Mouse (Mus musculus) ES-E14 (cell line): ENCODE data around the gene Rptor. TPM values are rescaled to one million over a fixed set of nuclear protein-coding genes. Genes with fewer than 3 reads are reported as not detected.

Experiments
- DNase-seq: peaks from one replicate; pipeline ENCODE4 v3.0.0-alpha.2; 2013; ENCODE audit warnings: low read depth, low spot score
- H3K27ac ChIP-seq: 2 replicates; pipeline ENCODE4 v1.5.1; 2012; ENCODE audit warnings: low read depth, mild to moderate bottlenecking, low read length, moderate library complexity, mixed read lengths; ENCODE audit not compliant: poor library complexity, insufficient read depth, severe bottlenecking
- H3K36me3 ChIP-seq: 2 replicates; pipeline ENCODE4 v1.6.1; 2012; ENCODE audit warnings: mild to moderate bottlenecking, low read length, moderate library complexity, mixed read lengths; ENCODE audit not compliant: control insufficient read depth, poor library complexity, insufficient read depth, severe bottlenecking
- H3K4me1 ChIP-seq, 2 experiments: fragments of 150-350 bp in 1 of 2; sonication (generic) in 1 of 2; 2 replicates each; pipeline ENCODE4 v1.6.1; 2012; ENCODE audit warnings: low read length in 2 of 2, mild to moderate bottlenecking in 1 of 2, mixed read lengths in 1 of 2; ENCODE audit not compliant: control insufficient read depth in 2 of 2, insufficient read depth in 2 of 2, poor library complexity in 1 of 2
- H3K4me3 ChIP-seq, 2 experiments: fragments of 150-350 bp in 1 of 2; sonication (generic) in 1 of 2; 2 replicates each; pipeline ENCODE4 v1.5.1; 2012; ENCODE audit warnings: low read length in 2 of 2, low read depth in 1 of 2, mild to moderate bottlenecking in 1 of 2, mixed read lengths in 1 of 2; ENCODE audit not compliant: insufficient read depth in 1 of 2, poor library complexity in 1 of 2, severe bottlenecking in 1 of 2
- H3K9ac ChIP-seq: 2 replicates; pipeline ENCODE4 v1.6.1; 2012; ENCODE audit warnings: low read depth, mild to moderate bottlenecking, low read length, mixed read lengths; ENCODE audit not compliant: poor library complexity, insufficient read depth, severe bottlenecking
- H3K9me3 ChIP-seq: fragments of 150-350 bp; sonication (generic); 2 replicates; pipeline ENCODE4 v1.6.1; 2012; ENCODE audit warnings: low read depth, mild to moderate bottlenecking, low read length; ENCODE audit not compliant: control insufficient read depth, insufficient read depth
- CHD2 ChIP-seq: IDR thresholded peaks from 2 replicates; pipeline ENCODE4 v1.6.1; 2014; ENCODE audit warnings: mild to moderate bottlenecking, low read depth, low read length, inconsistent platforms
- HCFC1 ChIP-seq: IDR thresholded peaks from 2 replicates; pipeline ENCODE4 v1.6.1; 2012; ENCODE audit warnings: low read length, inconsistent platforms, borderline replicate concordance; ENCODE audit not compliant: insufficient read depth
- MAFK ChIP-seq: IDR thresholded peaks from 2 replicates; pipeline ENCODE4 v1.6.1; 2014; ENCODE audit warnings: mild to moderate bottlenecking, low read depth, low read length, inconsistent platforms; ENCODE audit not compliant: insufficient read depth
- ZC3H11A ChIP-seq: IDR thresholded peaks from 2 replicates; pipeline ENCODE4 v1.6.1; 2012; ENCODE audit warnings: low read depth, mild to moderate bottlenecking, inconsistent platforms, low read length, borderline replicate concordance
- ZNF384 ChIP-seq: IDR thresholded peaks from 2 replicates; pipeline ENCODE4 v1.6.1; 2012; ENCODE audit warnings: low read depth, low read length, inconsistent platforms
- in situ Hi-C, 2 experiments: fragments of 600-800 bp; cut with MboI; formaldehyde crosslinking; loops; one replicate each; pipeline ENCODE4 v1.15.1; 2025; ENCODE audit warnings: low sequenced_read_pairs in 2 of 2, inconsistent platforms in 1 of 2; ENCODE audit not compliant: unreplicated experiment in 2 of 2
- total RNA-seq: library from RNA; depleted of rRNA; stranded (reverse); fragments of 300-350 nt; gene quantifications from 2 replicates; pipeline ENCODE4 v1.2.3, GENCODE M21; 2012

Gene Rptor
- total RNA-seq, 1 experiment, result 59.7 TPM

DNA sequence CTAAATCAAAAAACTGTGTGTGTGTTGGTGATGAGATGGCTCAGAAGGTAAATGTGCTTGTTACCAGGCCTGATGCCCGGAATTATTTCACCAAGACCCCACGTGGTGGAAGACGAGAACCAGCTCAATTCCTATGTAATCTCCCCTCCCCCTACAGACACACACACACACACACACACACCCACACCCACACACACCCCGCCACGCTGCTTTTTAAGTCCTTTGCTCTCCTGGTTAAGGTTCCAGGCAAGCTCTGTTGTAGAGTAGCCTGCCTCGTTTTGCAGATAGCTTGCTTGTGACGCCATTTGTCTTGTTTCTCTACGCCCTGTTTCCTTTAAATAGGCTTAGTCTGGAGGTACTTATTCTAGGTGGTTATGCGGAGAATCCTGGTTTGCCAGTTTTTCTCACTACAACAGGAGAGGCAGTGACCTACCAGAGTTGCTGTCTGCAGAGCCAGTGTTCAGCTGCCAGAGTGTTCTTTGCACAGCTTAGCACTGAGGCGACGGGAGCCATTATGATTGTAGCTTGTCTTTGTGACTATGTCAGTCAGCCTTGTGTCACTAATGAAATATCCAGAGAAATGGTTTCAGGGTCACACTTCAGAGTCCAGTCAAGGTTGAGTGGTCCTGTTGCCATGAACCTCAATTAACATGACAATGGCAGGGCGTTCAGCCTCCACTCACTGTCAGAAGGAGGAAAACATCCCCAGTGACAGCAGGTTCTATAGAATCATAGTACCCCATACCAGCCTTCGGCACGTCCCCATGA is 42.1 kb downstream of the Rptor start:
- H3K4me3 ChIP-seq, result no peak overlapping the region
- H3K9me3 ChIP-seq, result no peaks in the 10 kb centered on the region
- H3K27ac ChIP-seq, result no peak overlapping the region
- no peak overlapping the region for H3K9ac ChIP-seq
- TF ChIP-seq HCFC1, result no peak
- 0 out of 2 replicates have a peak, but pooled peaks have one; percentile 9 for TF ChIP-seq ZNF384
- no peak for TF ChIP-seq ZC3H11A
- TF ChIP-seq CHD2, result no peak
- no peaks in the 10 kb centered on the region for H3K36me3 ChIP-seq
- H3K4me1 ChIP-seq, result peaks cover 14 to 21% of the 10 kb centered on the region in 2 experiments
- in situ Hi-C loops, result no loop called here
- DNase-seq, result peak; percentile 22

DNA sequence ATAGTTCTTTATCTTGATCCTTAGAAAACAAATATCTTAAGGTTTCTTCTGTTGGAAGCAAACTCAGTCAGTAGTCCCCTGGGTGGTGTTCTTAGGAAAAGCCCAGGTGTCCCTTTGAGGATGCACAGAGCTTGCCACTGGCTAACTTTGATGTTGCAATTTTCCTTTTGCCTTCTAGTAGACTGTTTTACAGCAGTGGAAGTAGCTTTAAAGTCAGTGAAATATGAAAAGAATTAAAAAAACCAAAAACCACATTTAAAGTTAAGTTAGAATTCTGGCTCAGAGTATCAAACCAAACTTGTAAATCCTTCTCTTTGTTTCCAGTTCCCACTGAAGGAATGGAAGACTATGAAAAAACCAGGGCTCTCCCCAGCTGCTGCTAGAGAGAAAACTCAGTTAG is 47.8 kb downstream of the Rptor start:
- H3K9me3 ChIP-seq, result no peaks in the 10 kb centered on the region
- no peak overlapping the region for H3K27ac ChIP-seq
- peaks cover 2 to 10% of the 10 kb centered on the region in 2 experiments; a peak in 2 of 4 replicates for H3K4me1 ChIP-seq
- no peaks in the 10 kb centered on the region for H3K36me3 ChIP-seq
- TF ChIP-seq ZNF384 (no peak), ZC3H11A (no peak), CHD2 (no peak), HCFC1 (no peak), MAFK (no peak)
- H3K4me3 ChIP-seq, result no peak overlapping the region
- DNase-seq, result no peak
- in situ Hi-C loops, result no loop called here
- no peak overlapping the region for H3K9ac ChIP-seq

DNA sequence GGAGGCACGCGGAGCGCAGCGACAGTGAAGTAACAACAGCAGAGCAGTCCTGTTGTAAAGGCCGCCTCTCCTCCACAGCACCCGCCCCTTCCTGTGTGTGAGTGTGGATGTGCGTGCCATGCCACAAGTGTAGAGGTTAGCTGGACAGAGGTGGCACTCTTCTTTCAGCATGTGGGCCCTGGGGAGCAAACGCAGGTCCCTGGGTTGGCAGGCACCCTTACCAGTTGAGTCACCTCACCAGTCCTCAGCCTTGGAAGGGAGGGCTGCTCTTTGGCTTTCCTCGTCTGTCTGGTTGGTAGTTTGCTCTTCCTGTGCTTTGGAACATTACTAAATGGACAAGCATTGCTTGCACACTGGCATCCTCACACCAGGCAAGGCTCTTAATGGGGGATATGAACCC is 50.6 kb downstream of the Rptor start:
- in situ Hi-C loops, result no loop called here
- 0 out of 2 replicates have a peak overlapping the region, but pooled peaks have one; percentile 21 for H3K9ac ChIP-seq
- H3K9me3 ChIP-seq, result no peaks in the 10 kb centered on the region
- DNase-seq, result no peak
- H3K4me1 ChIP-seq, result peaks cover 12 to 25% of the 10 kb centered on the region in 2 experiments
- no peak overlapping the region for H3K27ac ChIP-seq
- TF ChIP-seq ZC3H11A (no peak), MAFK (no peak), CHD2 (no peak), ZNF384 (no peak), HCFC1 (no peak)
- no peaks in the 10 kb centered on the region for H3K36me3 ChIP-seq
- peak overlapping the region in 1 of 2 experiments; percentile 38; a peak in 1 of 4 replicates for H3K4me3 ChIP-seq

DNA sequence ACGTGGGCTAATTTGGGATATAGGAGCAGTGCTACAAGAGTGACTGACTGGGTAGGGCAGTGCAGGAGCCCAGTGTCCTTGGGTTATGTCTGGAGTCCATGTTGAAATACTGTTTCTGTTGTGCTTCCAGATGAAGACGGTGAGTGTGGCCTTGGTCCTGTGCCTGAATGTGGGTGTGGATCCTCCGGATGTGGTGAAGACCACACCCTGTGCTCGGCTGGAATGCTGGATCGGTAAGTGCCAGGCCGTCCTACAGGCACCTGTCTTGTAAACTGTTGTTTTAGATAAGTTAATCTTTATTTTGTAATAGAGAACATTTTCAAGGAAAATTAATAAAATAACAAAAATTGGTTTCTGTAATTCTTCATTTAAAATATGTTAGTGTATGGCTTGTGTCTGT is 54.8 kb downstream of the Rptor start:
- no peak for DNase-seq
- Histone ChIP-seq H3K9ac (peak overlapping the region; percentile 50; the same call in 1 of the 2 replicates), H3K4me3 (no peak overlapping the region; a peak in 1 of 4 replicates), H3K36me3 (no peaks in the 10 kb centered on the region), H3K4me1 (peaks cover 18 to 28% of the 10 kb centered on the region in 2 experiments), H3K9me3 (no peaks in the 10 kb centered on the region), H3K27ac (peak overlapping the region; percentile 79; the same call in 1 of the 2 replicates)
- in situ Hi-C loops, result no loop called here
- TF ChIP-seq ZC3H11A (no peak), ZNF384 (no peak), MAFK (no peak), HCFC1 (no peak), CHD2 (no peak)
